Mouse (Mus musculus): ENCODE results near the gene Olfr73.

GRCm38 (mm10) chr2:88071730-88072129 is 34.2 kb upstream of the Olfr73 start, which contains the start of gene Olfr1163:
- TF ChIP-seq CTCF (IDR thresholded peaks at IDR 0.05; ENCODE audit: low read depth) = no peak
- no peak for TF ChIP-seq EP300 (IDR thresholded peaks at IDR 0.05; ENCODE audit: low read depth)

Data from heart, postnatal 0 days (tissue).